Mouse (Mus musculus): Measurements from ENCODE around the gene Tmem106c. TPM values are rescaled to one million over a fixed set of nuclear protein-coding genes. Genes with fewer than 3 reads are reported as not detected.

Tmem106c gene
- 1 to 10 TPM; 4.9 to 7.3 TPM for total RNA-seq (2021)
- long read RNA-seq, experiment 1, transcript Tmem106c-202 (8 exons, 1,455 nt) = major isoform, 11 of 20 reads
- long read RNA-seq, experiment 1, partial matches to known transcripts = 2 of 20 reads
- long read RNA-seq, experiment 1, other reads (novel, unspliced or antisense) = 3 of 20 reads
- long read RNA-seq, experiment 2, transcript Tmem106c-202 (8 exons, 1,455 nt) = major isoform, 5 of 9 reads
- long read RNA-seq, experiment 2, partial matches to known transcripts = 0 of 9 reads
- long read RNA-seq, experiment 2, other reads (novel, unspliced or antisense) = 2 of 9 reads

GRCm38 (mm10) chr15:97963989-97964835, at the start of gene Tmem106c:
TSS of gene Tmem106c (plus strand) at chr15:97964200.
- DNase-seq = peak; percentile 94
- peak; percentile 97 for TF ChIP-seq CTCF (IDR thresholded peaks at IDR 0.05)
- H3K4me3 ChIP-seq = peak within 1 kb of the TSS; percentile 92
- H3K27ac ChIP-seq = peak within 1 kb of the TSS; percentile 92
- intact Hi-C loops (cut with DNase I) = loop anchor here (5.0 kb wide), 2 partner anchors 193 to 213 kb away; no protein-coding TSS in a partner anchor

GRCm38 (mm10) chr15:97914331-97914747, 49.7 kb upstream of the Tmem106c start:
- intact Hi-C loops (cut with DNase I) = no loop called here
- TF ChIP-seq CTCF (IDR thresholded peaks at IDR 0.05) = no peak
- peak; percentile 56 for DNase-seq
- Histone ChIP-seq H3K4me3 (no peak overlapping the region), H3K27ac (no peak overlapping the region)

GRCm38 (mm10) chr15:97917994-97918393, 46.0 kb upstream of the Tmem106c start:
- Histone ChIP-seq H3K27ac (no peak overlapping the region), H3K4me3 (no peak overlapping the region)
- TF ChIP-seq CTCF (IDR thresholded peaks at IDR 0.05) = no peak
- no peak for DNase-seq
- intact Hi-C loops (cut with DNase I) = no loop called here

GRCm38 (mm10) chr15:97919217-97919616, 44.8 kb upstream of the Tmem106c start:
- no peak for DNase-seq
- H3K27ac ChIP-seq = no peak overlapping the region
- intact Hi-C loops (cut with DNase I) = no loop called here
- no peak overlapping the region for H3K4me3 ChIP-seq
- TF ChIP-seq CTCF (IDR thresholded peaks at IDR 0.05) = no peak

- Histone ChIP-seq H3K4me3 (no peak overlapping the region), H3K27ac (no peak overlapping the region)
- intact Hi-C loops (cut with DNase I) = no loop called here
- DNase-seq = no peak
- TF ChIP-seq CTCF (IDR thresholded peaks at IDR 0.05) = no peak
These were observed 43.7 kb upstream of the Tmem106c start for GRCm38 (mm10) chr15:97920306-97920705.

GRCm38 (mm10) chr15:97921796-97922195, 42.2 kb upstream of the Tmem106c start:
- intact Hi-C loops (cut with DNase I) = no loop called here
- Histone ChIP-seq H3K4me3 (no peak overlapping the region), H3K27ac (no peak overlapping the region)
- TF ChIP-seq CTCF (IDR thresholded peaks at IDR 0.05) = no peak
- no peak for DNase-seq

GRCm38 (mm10) chr15:97922421-97922820, 41.6 kb upstream of the Tmem106c start:
- H3K27ac ChIP-seq = no peak overlapping the region

GRCm38 (mm10) chr15:97927018-97927417, 37.0 kb upstream of the Tmem106c start:
- intact Hi-C loops (cut with DNase I) = no loop called here
- no peak for TF ChIP-seq CTCF (IDR thresholded peaks at IDR 0.05)
- Histone ChIP-seq H3K27ac (no peak overlapping the region), H3K4me3 (no peak overlapping the region)
- no peak for DNase-seq

More at GRCm38 (mm10) chr15:97922421-97922820, 41.6 kb upstream of the Tmem106c start:
- no peak overlapping the region for H3K4me3 ChIP-seq
- DNase-seq = no peak
- intact Hi-C loops (cut with DNase I) = no loop called here
- TF ChIP-seq CTCF (IDR thresholded peaks at IDR 0.05) = no peak

- DNase-seq = no peak
- H3K4me3 ChIP-seq = no peak overlapping the region
- H3K27ac ChIP-seq = no peak overlapping the region
- TF ChIP-seq CTCF (IDR thresholded peaks at IDR 0.05) = no peak
- intact Hi-C loops (cut with DNase I) = no loop called here
These were observed 36.2 kb upstream of the Tmem106c start for GRCm38 (mm10) chr15:97927821-97928220.

GRCm38 (mm10) chr15:97929259-97929824, 34.7 kb upstream of the Tmem106c start:
- TF ChIP-seq CTCF (IDR thresholded peaks at IDR 0.05) = no peak
- H3K27ac ChIP-seq = no peak overlapping the region
- intact Hi-C loops (cut with DNase I) = no loop called here
- DNase-seq = no peak
- H3K4me3 ChIP-seq = no peak overlapping the region

- TF ChIP-seq CTCF (IDR thresholded peaks at IDR 0.05) = no peak
- no peak overlapping the region for H3K27ac ChIP-seq
- H3K4me3 ChIP-seq = no peak overlapping the region
- no peak for DNase-seq
- intact Hi-C loops (cut with DNase I) = no loop called here
These were observed 31.6 kb upstream of the Tmem106c start for GRCm38 (mm10) chr15:97932441-97932840.

- no peak for TF ChIP-seq CTCF (IDR thresholded peaks at IDR 0.05)
- no peak for DNase-seq
- intact Hi-C loops (cut with DNase I) = no loop called here
- Histone ChIP-seq H3K4me3 (no peak overlapping the region), H3K27ac (no peak overlapping the region)
These were observed 25.4 kb upstream of the Tmem106c start for GRCm38 (mm10) chr15:97938580-97938979.

- intact Hi-C loops (cut with DNase I) = no loop called here
These were observed 23.9 kb upstream of the Tmem106c start for GRCm38 (mm10) chr15:97940088-97940487.

More at GRCm38 (mm10) chr15:97940088-97940487, 23.9 kb upstream of the Tmem106c start:
- H3K27ac ChIP-seq = no peak overlapping the region
- DNase-seq = no peak
- TF ChIP-seq CTCF (IDR thresholded peaks at IDR 0.05) = no peak
- H3K4me3 ChIP-seq = no peak overlapping the region

Data from gastrocnemius, adult 2 months (tissue).